Comparison of ENCODE assay signal across 18 mouse cellular contexts in the genomic region with DNA sequence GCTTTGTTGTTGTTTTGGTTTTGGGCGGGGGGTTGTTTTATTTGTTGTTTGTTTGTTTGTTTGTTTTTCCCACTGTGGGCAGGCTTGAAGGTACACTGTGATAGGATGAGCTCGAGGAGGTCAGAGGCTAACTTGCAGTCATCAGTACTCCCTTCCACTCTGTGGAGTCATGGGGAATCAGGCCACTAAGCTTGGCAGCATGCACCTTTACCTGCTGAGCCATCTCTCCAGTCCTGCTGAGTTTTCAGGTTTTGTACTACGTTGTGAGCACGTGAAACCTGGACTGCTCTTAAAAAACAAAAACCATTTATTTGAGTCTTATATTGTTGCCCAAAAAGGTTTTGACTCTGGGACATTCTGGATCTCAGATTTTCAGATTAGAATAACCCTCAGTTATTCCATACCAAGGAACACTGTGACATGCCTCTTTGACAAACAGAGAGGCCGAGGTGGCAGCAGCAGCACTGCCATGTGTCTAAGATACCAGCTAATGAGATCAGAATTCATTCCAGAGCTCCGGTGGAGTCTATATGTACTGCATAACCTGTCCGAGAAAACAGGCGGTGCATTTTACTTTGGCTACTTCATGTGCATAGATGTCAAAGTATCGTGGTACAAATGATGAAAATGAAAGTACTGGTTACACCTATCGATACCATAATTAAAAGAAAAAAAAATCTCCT.
"Had no signal": no experiment of that assay in that cellular context is flagged by ENCODE, and none has a peak within 500 bp of the region (broad histone marks: within the 10 kb centered on the region; RNA-seq: fewer than 3 reads in every experiment).

No protein-coding gene starts in this region.

- H3K4me3 ChIP-seq: layer of hippocampus, adult 2 months; limb, embryonic 12.5 days; limb, embryonic 15.5 days; midbrain, embryonic 12.5 days; neural tube, embryonic 12.5 days; neural tube, embryonic 15.5 days had no signal

- H3K27ac ChIP-seq: kidney, postnatal 0 days; layer of hippocampus, adult 2 months; limb, embryonic 12.5 days; limb, embryonic 15.5 days; liver, embryonic 14.5 days; macrophage; midbrain, embryonic 12.5 days; neural tube, embryonic 12.5 days; neural tube, embryonic 15.5 days had no signal

- DNase-seq: kidney, postnatal 25 days; layer of hippocampus, postnatal 36 days; left cerebral cortex, postnatal 4 days; liver, postnatal 0 days; lung, embryonic 14.5 days; retina, postnatal 1 day; right cerebral cortex, postnatal 25 days; thymus, adult 18-20 months; thymus, postnatal 36 days had no signal
